Mouse (Mus musculus) cerebellum, adult 2 months (tissue): ENCODE measurements at regions not wholly inside any gene's neighbourhood (a gene's known extent, or its start where the extent isn't known, plus 50 kb on each side); places are given as distances from the start of the nearest gene placed in this dataset.
A peak's percentile ranks its signal among the peaks of the same experiment; 100 is the strongest.

Experiments used
- CTCF ChIP-seq: fragments of 200-500 bp; IDR thresholded peaks from 2 replicates; pipeline ENCODE4 v1.5.1; 2011; ENCODE audit warnings: low read depth, mild to moderate bottlenecking, control low read depth, low read length, moderate library complexity, borderline replicate concordance; ENCODE audit not compliant: insufficient read depth
- POLR2A ChIP-seq: fragments of 200-500 bp; IDR thresholded peaks from 2 replicates; pipeline ENCODE4 v1.6.1; 2011; ENCODE audit warnings: low read length, control low read depth, borderline replicate concordance; ENCODE audit not compliant: insufficient read depth

DNA sequence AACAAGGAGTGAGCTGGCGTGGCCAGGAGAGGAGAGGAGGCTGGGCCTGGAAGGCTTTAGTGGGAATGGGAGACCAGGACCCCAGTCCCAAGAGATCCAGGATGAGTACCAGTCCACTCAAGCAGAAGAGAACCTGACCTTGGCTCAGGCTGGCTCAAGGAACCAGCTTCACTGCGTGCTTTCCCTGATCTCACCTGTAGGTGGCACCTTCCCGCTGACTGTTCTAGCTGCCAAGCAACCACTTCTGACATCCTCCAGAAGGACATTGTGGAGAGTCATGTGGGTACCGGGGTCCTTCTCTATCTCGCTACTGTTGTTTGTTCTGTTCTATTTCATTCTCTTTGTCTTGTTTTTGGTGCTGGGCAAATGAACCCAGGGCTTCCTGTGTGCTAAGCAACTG, 222.0 kb downstream of the Ttc32 start:
- TF ChIP-seq POLR2A (no peak), CTCF (peak; percentile 80)
